Mouse (Mus musculus): ENCODE measurements around the gene Smndc1. TPM values are rescaled to one million over a fixed set of nuclear protein-coding genes. Genes with fewer than 3 reads are reported as not detected.
A peak's percentile ranks its signal among the peaks of the same experiment; 100 is the strongest.

Gene Smndc1
- polyA plus RNA-seq, 1 experiment, result 5.9 TPM

GRCm38 (mm10) chr19:53369469-53370043, 20.8 kb downstream of the Smndc1 start:
- Histone ChIP-seq H3K4me1 (ENCODE audit: control insufficient read depth, insufficient read depth, low read length) (no peaks in the 10 kb centered on the region; the same call in 1 of the 2 replicates), H3K27ac (ENCODE audit: insufficient read depth, low read depth, low read length) (0 out of 2 replicates have a peak overlapping the region, but pooled peaks have one; percentile 11), H3K27me3 (replicated peaks; ENCODE audit: control insufficient read depth, insufficient read depth, low read length) (no peaks in the 10 kb centered on the region), H3K4me3 (ENCODE audit: insufficient read depth, low read depth, low read length) (no peak overlapping the region), H3K36me3 (ENCODE audit: control insufficient read depth, insufficient read depth, low read length) (no peaks in the 10 kb centered on the region; the same call in 1 of the 2 replicates)
- 20% methylated on average over 14 of the region's 14 CpGs for WGBS
- TF ChIP-seq CTCF (conservative IDR thresholded peaks at IDR 0.05; ENCODE audit: insufficient read depth, insufficient read length, low read depth, low read length) (peak; percentile 92), POLR2A (IDR thresholded peaks at IDR 0.05; ENCODE audit: low read depth, low read length) (no peak)
- DNase-seq, result peak; percentile 93

- WGBS, result 84% methylated on average over 7 of the region's 7 CpGs
- DNase-seq, result no peak
- H3K27ac ChIP-seq (ENCODE audit: insufficient read depth, low read depth, low read length), result no peak overlapping the region
- no peak overlapping the region for H3K4me3 ChIP-seq (ENCODE audit: insufficient read depth, low read depth, low read length)
- no peaks in the 10 kb centered on the region; the same call in 1 of the 2 replicates for H3K4me1 ChIP-seq (ENCODE audit: control insufficient read depth, insufficient read depth, low read length)
- H3K27me3 ChIP-seq (replicated peaks; ENCODE audit: control insufficient read depth, insufficient read depth, low read length), result no peaks in the 10 kb centered on the region
- TF ChIP-seq CTCF (conservative IDR thresholded peaks at IDR 0.05; ENCODE audit: insufficient read depth, insufficient read length, low read depth, low read length), result no peak
- TF ChIP-seq POLR2A (IDR thresholded peaks at IDR 0.05; ENCODE audit: low read depth, low read length), result no peak
- no peaks in the 10 kb centered on the region for H3K36me3 ChIP-seq (ENCODE audit: control insufficient read depth, insufficient read depth, low read length)
These were observed 23.5 kb downstream of the Smndc1 start for GRCm38 (mm10) chr19:53366881-53367280.

- H3K27me3 ChIP-seq (replicated peaks; ENCODE audit: control insufficient read depth, insufficient read depth, low read length), result no peaks in the 10 kb centered on the region
- WGBS, result 78% methylated on average over 11 of the region's 11 CpGs
- TF ChIP-seq CTCF (conservative IDR thresholded peaks at IDR 0.05; ENCODE audit: insufficient read depth, insufficient read length, low read depth, low read length), result no peak
- TF ChIP-seq POLR2A (IDR thresholded peaks at IDR 0.05; ENCODE audit: low read depth, low read length), result no peak
These were observed 24.2 kb downstream of the Smndc1 start for GRCm38 (mm10) chr19:53366057-53366775.

GRCm38 (mm10) chr19:53364963-53365362, 25.4 kb downstream of the Smndc1 start:
- peak; percentile 89 for DNase-seq
- Histone ChIP-seq H3K27me3 (replicated peaks; ENCODE audit: control insufficient read depth, insufficient read depth, low read length) (no peaks in the 10 kb centered on the region), H3K36me3 (ENCODE audit: control insufficient read depth, insufficient read depth, low read length) (no peaks in the 10 kb centered on the region), H3K27ac (ENCODE audit: insufficient read depth, low read depth, low read length) (peak overlapping the region; percentile 53), H3K4me1 (ENCODE audit: control insufficient read depth, insufficient read depth, low read length) (no peaks in the 10 kb centered on the region; the same call in 1 of the 2 replicates), H3K4me3 (ENCODE audit: insufficient read depth, low read depth, low read length) (peak overlapping the region; percentile 6; the same call in 1 of the 2 replicates)
- WGBS, result 4% methylated on average over 9 of the region's 9 CpGs
- TF ChIP-seq POLR2A (IDR thresholded peaks at IDR 0.05; ENCODE audit: low read depth, low read length) (no peak), CTCF (conservative IDR thresholded peaks at IDR 0.05; ENCODE audit: insufficient read depth, insufficient read length, low read depth, low read length) (no peak)

More at GRCm38 (mm10) chr19:53366057-53366775, 24.2 kb downstream of the Smndc1 start:
- no peaks in the 10 kb centered on the region; the same call in 1 of the 2 replicates for H3K4me1 ChIP-seq (ENCODE audit: control insufficient read depth, insufficient read depth, low read length)
- H3K4me3 ChIP-seq (ENCODE audit: insufficient read depth, low read depth, low read length), result no peak overlapping the region
- no peak for DNase-seq
- H3K27ac ChIP-seq (ENCODE audit: insufficient read depth, low read depth, low read length), result no peak overlapping the region
- H3K36me3 ChIP-seq (ENCODE audit: control insufficient read depth, insufficient read depth, low read length), result no peaks in the 10 kb centered on the region

- Histone ChIP-seq H3K36me3 (ENCODE audit: control insufficient read depth, insufficient read depth, low read length) (no peaks in the 10 kb centered on the region), H3K27ac (ENCODE audit: insufficient read depth, low read depth, low read length) (no peak overlapping the region), H3K4me1 (ENCODE audit: control insufficient read depth, insufficient read depth, low read length) (no peaks in the 10 kb centered on the region; the same call in 1 of the 2 replicates), H3K27me3 (replicated peaks; ENCODE audit: control insufficient read depth, insufficient read depth, low read length) (no peaks in the 10 kb centered on the region), H3K4me3 (ENCODE audit: insufficient read depth, low read depth, low read length) (no peak overlapping the region)
- no peak for DNase-seq
- WGBS, result 39% methylated on average over 2 of the region's 2 CpGs
- TF ChIP-seq POLR2A (IDR thresholded peaks at IDR 0.05; ENCODE audit: low read depth, low read length) (no peak), CTCF (conservative IDR thresholded peaks at IDR 0.05; ENCODE audit: insufficient read depth, insufficient read length, low read depth, low read length) (no peak)
These were observed 25.8 kb downstream of the Smndc1 start for GRCm38 (mm10) chr19:53364551-53364950.

GRCm38 (mm10) chr19:53362967-53363366, 27.4 kb downstream of the Smndc1 start:
- H3K27me3 ChIP-seq (replicated peaks; ENCODE audit: control insufficient read depth, insufficient read depth, low read length), result no peaks in the 10 kb centered on the region
- no peak overlapping the region for H3K27ac ChIP-seq (ENCODE audit: insufficient read depth, low read depth, low read length)
- peak; percentile 44 for DNase-seq

More at GRCm38 (mm10) chr19:53362967-53363366, 27.4 kb downstream of the Smndc1 start:
- WGBS, result 45% methylated on average over 2 of the region's 2 CpGs
- Histone ChIP-seq H3K36me3 (ENCODE audit: control insufficient read depth, insufficient read depth, low read length) (no peaks in the 10 kb centered on the region), H3K4me1 (ENCODE audit: control insufficient read depth, insufficient read depth, low read length) (peaks cover 3% of the 10 kb centered on the region; the same call in 1 of the 2 replicates), H3K4me3 (ENCODE audit: insufficient read depth, low read depth, low read length) (no peak overlapping the region)
- TF ChIP-seq POLR2A (IDR thresholded peaks at IDR 0.05; ENCODE audit: low read depth, low read length) (no peak), CTCF (conservative IDR thresholded peaks at IDR 0.05; ENCODE audit: insufficient read depth, insufficient read length, low read depth, low read length) (peak; percentile 56)
